Mouse (Mus musculus): ENCODE measurements around the gene Ranbp10.
A peak's percentile ranks its signal among the peaks of the same experiment; 100 is the strongest.

The Ranbp10 gene

DNA sequence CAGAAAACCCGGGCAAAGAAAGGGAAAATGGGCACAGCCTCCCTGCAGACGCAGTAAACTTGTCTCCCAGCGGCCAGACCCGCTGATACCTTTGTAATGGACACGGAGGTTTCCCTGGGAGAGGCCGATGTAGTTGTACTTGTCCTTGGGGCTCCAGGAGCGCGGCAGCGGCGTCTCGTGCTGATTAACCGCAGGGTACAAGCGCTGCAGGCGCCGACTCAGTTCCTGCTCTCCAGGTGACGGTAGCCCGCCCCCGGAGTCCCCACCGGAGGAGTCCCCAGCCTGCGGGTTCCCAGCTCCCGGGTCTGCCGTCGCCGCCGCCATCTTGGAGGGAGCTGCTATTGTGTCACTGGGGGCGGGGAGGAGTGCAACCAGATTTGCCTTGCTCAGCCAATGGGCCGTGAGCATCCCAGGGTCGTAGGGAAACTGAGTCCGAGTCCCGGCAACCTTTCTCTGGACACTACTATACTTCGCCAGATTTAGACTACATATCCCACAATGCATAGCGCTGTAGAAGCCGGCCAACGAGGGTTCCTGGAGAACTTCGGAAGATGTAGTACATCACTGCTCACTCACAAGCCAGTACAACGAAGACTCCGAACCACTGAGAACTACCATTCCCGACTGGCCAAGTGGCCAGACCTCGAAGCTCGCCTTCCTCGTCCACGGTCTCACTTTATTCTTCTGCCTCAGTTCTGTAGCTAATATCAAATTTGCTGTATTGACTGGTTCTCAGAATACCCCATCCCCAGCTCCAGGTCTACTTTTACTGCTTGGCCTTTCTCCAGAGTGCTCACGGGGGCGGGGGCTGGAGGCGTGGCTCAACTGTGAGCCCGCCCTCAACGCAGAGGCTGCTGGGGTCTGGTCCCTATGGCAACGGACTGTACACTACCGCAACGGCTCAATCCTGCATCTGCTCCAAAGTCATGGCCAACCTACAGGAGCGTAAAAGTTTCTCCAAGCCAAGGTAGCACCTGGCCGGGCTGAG lies at the start of gene Ranbp10, which contains the start of gene Tsnaxip1:
Ranbp10 (minus strand) TSS at position 490 of the 988 bp plus-strand sequence.
Tsnaxip1 (plus strand) TSS at position 871 of the 988 bp plus-strand sequence.
- peak; percentile 96 to 98 for DNase-seq

DNA sequence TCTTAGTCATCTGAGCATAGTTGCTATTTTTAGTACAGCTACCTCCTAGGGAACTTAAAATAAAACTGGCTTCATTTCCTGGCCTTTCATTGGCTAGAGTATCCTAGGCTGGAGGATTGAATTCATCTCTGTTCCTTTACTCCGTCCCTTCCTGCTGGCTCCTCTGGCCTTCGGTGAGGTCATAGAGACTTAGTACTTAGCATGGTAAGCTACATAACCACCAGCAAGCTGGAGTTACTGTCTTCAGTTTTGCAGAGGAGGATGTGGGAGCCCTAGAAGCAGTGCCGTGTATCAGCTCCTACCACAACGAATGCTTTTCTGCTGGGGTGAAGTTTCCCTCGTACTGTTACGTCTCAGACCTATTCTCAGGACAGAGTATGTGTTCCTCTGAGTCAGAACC lies 47.2 kb upstream of the Ranbp10 start:
- DNase-seq, result no peak

DNA sequence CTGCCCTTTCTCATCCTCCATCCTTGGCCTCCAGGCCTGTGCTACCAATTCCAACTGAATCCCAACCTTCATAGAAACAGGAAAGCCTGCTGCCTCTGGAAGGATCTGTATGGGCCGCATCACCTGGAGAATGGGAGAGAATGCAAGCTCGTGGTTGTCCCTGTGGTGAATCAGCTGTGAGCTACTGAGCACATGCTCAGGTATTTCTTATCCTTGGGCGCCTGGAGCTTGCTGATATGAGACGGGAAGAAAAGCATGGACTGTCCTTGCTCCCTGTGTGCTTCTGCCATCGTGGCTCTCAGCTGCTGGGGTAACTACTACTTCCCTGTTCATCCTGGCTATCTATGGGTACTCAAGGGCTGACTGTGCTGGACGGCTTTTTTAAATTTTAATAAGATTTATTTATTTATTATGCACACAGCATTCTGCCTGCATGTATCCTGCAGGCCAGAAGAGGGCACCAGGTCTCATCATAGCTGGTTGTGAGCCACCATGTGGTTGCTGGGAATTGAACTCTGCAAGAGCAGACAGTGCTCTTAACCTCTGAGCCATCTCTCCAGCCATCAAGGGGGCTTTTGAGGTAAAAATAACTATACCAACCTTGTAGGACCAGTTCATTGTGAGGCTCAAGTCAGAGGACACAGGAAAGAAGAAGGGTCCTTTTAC lies 39.3 kb upstream of the Ranbp10 start:
- peak in 1 of 2 experiments; percentile 16 for DNase-seq

DNA sequence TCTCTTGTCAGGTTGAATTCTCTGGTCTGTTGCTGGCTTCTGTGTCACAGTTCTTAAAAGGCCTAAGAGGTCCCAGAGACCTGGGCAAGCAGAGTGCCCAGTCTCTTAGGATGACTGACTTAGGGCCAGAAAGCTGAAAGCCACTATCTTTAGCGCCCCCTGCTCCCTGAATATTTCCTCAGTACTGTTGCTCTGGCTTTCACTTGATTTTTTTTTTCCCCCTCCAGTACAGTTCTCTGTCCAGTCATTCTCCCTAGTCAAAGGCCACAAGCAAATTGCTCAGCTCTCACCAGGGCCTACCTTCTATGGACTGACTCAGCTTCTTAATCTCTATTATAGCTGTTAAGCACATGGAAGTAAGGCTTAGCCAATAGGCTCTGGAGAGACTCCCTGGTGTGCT lies 34.8 kb upstream of the Ranbp10 start:
- DNase-seq, result peak in 1 of 2 experiments; percentile 27

DNA sequence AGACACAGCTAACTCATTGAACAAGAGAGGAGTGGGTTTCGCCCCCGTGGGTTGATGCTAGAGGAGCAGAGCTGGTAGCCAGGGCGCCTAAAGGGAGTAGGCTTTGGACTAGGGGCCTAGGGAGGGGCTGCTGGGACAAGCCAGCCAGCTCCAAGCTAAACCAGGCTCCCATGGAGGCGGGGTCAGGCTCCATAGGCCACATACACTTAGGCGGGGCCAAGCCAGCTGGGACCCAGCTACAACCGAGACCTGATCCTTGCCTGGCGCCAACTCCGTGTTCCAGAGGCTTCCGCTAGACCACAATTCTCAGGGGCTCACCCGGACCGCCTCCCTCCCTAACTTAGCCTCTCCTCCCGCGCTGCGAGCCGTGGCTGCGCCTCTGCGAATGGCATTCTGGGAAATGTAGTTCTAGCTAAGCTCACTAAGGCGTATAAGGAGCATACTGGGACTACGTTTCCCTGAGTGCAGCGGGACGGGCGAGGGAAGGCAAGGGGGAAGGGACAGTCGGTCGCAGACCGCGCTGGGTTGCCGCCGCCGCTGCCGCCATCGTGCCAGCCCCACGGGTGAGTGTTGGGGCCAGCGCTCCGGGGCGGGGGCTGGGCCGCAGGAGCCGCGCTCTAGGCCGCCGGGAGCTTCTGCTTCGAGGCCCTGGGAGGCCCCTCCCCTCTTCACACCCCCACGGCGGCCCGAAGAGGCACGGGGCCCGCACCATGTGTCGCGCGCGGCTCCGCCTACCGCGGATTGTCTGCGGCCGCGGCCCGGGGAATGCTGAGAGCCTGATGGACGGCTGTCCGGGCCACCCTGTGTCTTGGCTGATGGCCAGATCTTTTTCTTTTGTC lies 33.2 kb upstream of the Ranbp10 start, which contains the start of gene Nutf2:
Nutf2 (plus strand) TSS at position 438 of the 839 bp plus-strand sequence.
- DNase-seq, result peak; percentile 96 to 99

DNA sequence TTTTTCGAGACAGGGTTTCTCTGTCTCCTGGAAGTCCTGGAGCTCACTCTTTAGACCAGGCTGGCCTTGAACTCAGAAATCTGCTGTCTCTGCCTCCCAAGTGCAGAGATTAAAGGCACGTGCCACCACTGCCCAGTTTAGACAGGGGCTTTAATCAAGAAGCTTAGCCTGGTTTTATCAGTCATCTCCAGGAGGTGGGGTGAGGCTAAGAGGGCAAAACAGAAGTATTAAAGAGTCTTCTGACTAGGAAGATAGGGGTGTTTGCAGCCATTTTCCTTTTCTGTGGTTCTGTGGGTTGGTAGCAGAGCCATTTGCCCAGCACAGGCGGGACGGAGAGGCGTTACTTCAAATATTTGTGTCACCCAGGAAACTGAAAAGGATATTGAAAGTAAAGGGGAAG lies 32.2 kb upstream of the Ranbp10 start:
- DNase-seq, result no peak

DNA sequence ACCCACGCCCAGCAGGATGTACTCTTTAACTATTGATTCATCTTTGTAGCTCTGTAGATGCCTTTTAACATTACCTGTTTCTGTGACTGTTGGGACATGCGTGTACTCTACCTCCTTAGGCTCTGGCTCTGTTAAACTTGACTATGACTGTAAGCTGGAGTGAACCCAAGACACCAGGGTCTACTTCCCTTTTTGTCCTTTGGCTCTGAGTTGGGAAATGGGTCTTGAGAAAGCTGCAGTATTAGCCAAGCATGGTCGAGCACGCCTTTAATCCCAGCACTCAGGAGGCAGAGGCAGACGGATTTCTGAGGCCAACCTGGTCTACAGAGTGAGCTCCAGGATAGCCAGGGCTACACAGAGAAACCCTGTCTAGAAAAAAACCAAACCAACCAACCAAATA lies 31.3 kb upstream of the Ranbp10 start:
- DNase-seq, result peak in 1 of 2 experiments; percentile 32

DNA sequence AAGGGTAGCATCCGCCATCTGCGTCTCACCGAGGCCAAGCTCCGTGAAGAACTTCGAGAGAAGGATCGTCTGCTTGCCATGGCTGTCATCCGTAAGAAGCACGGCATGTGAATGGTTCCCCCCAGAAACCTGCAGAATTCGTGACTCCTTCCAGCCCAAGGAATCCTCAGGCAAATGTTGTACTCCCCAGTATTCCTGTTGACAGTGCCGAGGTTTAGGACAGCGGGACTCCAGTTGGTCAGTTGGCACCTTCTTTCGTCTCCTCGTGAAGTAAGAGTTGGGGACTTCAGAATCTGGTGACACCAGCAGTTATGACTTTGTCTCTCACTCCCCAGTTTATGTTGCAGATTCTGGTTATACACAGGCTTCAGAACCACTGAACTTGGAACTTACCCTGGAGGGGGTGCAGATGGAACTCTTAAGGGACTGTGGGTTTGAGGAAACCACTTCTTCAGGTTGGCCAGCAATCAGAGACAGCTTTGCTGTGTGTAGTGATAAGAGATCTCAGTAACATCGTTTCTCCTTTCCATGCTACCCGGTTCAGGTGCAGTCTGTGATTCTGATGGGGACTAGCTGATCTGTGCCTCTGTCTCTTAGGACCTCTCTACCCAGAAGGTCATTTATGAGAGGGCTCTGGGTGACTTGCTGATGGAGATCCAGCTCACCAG lies 29.2 kb upstream of the Ranbp10 start:
- no peak for DNase-seq

DNA sequence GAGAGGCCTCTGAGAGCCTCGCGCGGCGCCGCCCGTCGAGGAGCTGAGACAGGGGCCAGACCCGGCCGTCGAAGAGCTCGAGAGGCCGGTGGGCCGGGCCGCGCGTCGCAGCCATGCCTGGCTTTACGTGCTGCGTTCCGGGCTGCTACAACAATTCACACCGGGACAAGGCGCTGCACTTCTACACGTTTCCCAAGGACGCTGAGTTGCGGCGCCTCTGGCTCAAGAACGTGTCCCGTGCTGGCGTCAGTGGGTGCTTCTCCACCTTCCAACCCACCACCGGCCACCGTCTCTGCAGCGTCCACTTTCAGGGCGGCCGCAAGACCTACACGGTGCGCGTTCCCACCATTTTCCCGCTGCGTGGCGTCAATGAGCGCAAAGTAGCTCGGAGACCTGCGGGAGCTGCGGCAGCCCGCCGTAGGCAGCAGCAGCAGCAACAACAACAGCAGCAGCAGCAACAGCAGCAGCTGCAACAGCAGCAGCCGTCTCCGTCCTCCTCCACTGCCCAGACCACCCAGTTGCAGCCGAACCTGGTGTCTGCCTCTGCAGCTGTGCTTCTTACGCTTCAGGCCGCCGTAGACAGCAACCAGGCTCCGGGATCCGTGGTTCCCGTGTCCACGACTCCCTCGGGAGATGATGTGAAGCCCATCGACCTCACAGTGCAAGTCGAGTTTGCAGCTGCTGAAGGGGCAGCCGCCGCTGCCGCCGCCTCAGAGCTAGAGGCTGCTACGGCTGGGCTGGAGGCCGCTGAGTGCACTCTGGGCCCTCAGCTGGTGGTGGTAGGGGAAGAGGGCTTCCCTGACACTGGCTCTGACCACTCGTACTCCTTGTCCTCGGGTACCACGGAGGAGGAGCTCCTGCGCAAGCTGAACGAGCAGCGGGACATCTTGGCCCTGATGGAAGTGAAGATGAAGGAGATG lies 28.4 kb upstream of the Ranbp10 start:
- DNase-seq, result peak in 1 of 2 experiments; percentile 72

DNA sequence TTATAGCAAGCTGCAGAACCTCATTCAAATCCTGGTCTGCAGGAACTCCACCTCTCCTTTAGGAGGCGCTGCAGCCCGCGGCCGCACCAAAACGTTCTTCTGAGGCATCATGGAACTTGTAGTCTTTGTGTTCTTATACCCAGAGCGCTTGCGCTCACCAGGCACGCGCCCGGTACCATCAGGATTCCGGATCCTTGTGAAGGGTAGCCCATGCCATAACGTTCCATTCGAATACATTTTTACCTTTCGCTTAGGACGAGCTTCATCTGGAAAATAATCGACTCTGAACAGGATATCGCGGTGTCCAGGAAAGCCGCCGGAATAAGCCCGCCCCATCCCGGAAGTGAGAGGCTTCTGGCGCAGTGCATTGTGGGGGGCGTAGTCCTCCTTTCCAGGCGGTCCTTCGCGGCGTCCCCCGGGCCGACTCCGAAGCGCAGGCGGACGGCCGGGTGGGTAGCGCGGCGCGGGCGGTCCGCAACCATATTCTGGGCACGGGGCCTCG lies 27.6 kb upstream of the Ranbp10 start, which contains the start of gene Thap11:
Thap11 (plus strand) TSS at position 418 of the 502 bp plus-strand sequence.
- peak; percentile 94 to 95 for DNase-seq

DNA sequence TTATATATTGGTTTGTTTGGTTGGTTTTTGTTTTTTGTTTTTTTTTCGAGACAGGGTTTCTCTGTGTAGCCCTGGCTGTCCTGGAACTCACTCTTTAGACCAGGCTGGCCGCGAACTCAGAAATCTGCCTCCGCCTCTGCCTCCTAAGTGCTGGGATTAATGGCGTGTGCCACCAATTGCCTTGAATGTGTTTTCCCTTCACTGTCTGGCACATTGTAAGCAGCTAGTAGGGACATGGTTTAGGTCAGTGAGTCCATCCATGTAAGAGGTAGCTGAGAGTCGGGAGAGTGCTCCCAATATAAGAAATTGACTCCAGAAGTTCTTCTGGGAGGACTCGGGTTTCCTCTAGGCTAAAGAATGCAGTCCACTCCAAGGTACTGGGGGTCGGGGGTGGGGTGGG lies 27.2 kb upstream of the Ranbp10 start:
- DNase-seq, result no peak

DNA sequence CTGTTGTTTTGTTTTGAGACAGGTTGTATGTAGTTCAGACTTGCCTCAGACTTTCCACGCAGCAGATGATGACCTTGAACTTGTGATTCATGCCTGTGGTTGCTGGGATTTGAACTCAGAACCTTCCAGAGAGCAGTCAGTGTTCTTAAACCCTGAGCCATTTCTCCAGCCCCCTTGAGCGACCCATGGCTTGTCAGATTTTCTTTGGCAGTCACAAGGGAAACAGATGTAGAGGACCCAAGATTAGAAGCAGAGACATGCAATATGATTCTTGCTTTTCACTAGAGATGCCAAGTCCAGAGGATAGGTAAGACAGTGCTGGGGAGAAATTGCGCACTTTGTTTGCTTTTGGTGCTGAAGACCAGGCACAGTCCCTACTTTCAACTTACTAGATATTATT lies 26.0 kb upstream of the Ranbp10 start, which contains the start of gene Cenpt:
Cenpt (minus strand) TSS at position 101 of the 400 bp plus-strand sequence.
- no peak for DNase-seq

DNA sequence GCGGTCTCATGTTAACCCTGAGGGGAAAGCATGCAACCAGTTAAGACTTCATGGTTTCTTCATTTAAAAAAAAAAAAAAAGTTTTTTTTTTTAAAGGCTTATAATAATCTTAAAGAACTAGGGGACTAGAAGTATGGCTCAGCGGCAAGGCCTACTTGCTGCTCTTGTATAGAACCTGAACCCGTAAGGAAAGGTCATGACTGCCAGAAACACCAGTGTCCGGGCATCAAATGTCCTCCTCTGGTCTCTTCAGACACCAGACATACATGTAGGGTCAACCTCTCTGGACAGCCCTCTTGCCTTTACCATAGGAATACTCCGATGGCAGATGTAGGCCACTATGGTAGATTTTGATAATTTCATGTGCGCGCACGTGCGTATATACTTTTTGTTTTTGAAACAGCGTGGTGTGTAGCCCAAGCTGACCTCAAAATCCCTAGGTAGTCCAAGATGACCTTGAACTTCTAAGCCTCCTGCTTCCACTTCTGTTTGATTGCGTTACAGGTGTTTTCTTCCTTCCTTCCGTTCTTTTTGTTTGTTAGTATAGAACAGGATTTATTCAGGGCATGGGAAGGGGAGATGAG lies 25.1 kb upstream of the Ranbp10 start:
- no peak for DNase-seq

DNA sequence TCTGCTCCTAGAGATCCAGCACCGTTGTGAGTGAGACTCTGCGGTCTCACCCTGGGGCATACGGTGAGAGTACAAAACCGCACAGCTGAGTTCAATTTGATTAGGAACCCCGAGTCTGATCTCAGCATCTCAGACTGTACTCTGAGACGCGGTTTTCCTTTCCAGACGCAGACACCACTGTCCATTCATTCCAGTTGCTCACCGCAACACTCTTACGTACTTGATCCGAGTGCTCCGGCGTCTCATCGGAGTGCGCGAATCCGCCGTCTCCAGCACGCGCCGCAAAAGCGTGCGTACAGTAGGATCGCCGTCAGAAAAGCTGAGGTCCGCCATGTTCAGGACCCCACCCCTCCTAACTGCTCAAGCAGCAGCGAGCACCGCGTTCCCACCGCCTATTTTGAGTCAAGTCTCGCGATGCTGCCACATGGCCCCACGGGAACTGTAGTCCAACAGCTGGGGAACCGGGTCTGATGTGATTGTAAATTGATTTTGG lies 24.5 kb upstream of the Ranbp10 start:
- peak; percentile 90 to 92 for DNase-seq

DNA sequence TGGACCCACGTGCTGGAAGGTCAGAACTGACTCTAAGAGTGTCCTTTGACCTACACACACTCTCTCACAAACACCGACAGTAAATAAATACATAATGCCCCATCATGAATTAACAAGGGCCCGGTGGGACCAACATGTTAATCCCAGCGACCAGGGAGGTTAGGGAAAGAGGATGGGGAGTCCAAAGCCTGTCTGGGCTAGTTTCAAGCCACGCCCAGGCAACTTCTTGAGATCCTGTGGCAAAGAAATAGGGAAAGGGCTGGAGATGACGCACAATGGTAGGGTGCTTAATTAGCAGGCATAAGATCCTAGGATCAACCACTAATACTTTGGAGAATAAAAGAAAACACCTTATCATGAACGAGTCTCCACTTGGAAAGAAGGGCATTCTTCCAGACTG lies 23.5 kb upstream of the Ranbp10 start:
- no peak for DNase-seq

DNA sequence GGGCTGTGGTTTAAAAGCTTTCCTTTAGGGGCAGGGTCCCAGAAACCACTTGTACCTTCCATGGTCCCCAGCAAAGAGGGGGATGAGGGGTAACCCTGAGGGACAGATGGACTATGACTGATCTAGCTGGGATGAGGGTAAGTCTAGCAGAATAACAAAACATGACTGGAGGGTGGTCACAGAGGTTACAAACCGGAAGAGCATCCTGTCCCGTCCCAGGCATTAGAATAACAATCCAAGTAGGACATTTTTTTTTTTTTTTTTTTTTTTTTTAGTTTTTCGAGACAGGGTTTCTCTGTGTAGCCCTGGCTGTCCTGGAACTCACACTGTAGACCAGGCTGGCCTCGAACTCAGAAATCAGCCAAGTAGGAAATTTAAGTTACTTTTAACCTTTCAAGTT lies 22.9 kb upstream of the Ranbp10 start:
- no peak for DNase-seq

DNA sequence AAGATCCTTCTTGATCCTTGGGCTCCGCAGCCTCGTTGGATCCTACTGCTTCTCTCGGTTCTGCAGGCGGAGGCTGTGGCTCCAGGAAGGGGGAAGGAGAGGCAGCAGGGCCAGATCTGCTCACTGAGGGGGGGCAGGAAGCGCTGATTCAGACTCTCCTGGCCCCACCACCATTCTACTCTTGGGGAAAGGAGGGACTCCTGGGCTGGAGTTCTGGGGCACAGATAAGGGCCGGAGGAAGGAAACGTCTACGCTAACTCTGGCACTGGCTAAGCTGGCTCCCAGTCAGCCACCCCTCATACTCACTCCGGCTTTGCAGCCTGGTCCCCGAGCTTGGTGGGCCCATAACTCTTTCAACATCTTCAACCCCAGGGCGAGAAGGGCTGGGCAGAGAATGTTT lies 19.5 kb upstream of the Ranbp10 start:
- DNase-seq, result no peak

DNA sequence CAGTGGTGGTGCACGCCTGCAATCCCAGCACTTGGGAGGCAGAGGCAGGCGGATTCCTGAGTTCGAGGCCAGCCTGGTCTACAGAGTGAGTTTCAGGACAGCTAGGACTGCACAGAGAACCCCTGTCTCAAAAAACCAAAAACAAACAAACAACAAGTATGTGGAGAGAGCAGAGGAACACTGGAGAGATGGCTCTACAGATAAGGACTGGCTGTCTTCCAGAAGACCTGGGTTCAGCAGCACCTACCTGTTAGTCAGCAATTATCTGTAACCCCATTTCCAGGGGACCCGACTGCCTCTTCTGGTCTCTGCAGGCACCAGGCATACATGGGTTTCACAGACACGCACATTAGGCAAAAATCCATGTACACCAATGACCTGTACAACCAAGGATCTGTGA lies 12.1 kb upstream of the Ranbp10 start:
- DNase-seq, result no peak

DNA sequence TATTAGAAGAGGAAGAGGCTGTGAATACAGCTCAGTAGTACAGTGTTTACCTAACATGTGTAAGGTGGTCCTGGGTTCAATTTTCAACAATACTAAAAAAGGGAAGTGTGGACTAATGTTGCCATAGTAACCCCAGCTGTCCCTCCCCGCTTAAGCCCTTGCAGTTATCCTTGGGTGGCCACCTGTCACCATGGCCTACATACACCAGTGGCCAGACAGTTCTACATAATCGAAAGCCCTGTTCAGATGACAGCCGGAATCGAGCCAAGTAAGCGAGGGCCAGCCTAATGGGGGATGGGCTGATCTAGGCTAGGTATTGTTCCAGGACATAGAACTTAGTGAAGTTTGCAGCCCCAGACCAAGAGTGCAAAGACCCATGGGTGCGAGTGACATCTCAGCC lies 9.8 kb upstream of the Ranbp10 start:
- DNase-seq, result no peak

DNA sequence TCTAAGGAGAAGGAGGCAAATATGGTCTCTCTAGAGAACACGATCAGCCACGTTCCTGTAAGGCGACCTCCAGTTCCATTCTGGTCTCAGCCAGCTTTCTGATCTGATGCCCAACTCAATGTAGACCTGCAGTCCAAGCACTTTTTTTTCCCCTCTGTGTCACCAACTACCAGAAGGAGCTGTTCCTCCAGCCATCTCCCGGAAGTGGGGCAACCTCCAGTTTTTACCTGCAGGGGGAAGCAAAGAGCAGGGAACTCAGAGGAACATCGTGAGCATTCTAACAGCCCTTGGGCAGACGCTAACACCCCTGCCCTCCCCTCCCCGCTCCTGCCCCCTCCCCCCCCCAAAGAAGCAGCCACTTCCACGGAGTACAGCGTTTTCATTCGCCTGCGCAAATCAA lies 8.2 kb upstream of the Ranbp10 start:
- peak; percentile 76 to 87 for DNase-seq
